Mouse (Mus musculus) embryonic facial prominence, embryonic 12.5 days (tissue): Measurements from ENCODE around the gene Tssk2. TPM values are rescaled to one million over a fixed set of nuclear protein-coding genes. Genes with fewer than 3 reads are reported as not detected.

Experiments
- ATAC-seq: fragments of 200-750 bp; cut with Nextera tagmentation; 2 replicates; pipeline ENCODE4 v1.8.0; 2017; ENCODE audit not compliant: insufficient number of reproducible peaks, insufficient read depth, low FRiP score, low TSS enrichment
- H3K27ac ChIP-seq: fragments of 300-500 bp; sonication (generic); 2 replicates; pipeline ENCODE4 v1.5.1; 2016; ENCODE audit warnings: mild to moderate bottlenecking
- H3K27me3 ChIP-seq: fragments of 300-500 bp; sonication (generic); 2 replicates; pipeline ENCODE4 v1.6.1; 2016; ENCODE audit warnings: mild to moderate bottlenecking, moderate library complexity
- H3K36me3 ChIP-seq: fragments of 300-500 bp; sonication (generic); 2 replicates; pipeline ENCODE4 v1.6.1; 2016; ENCODE audit warnings: mild to moderate bottlenecking
- H3K4me1 ChIP-seq: fragments of 300-500 bp; sonication (generic); 2 replicates; pipeline ENCODE4 v1.6.1; 2016
- H3K4me2 ChIP-seq: fragments of 300-500 bp; sonication (generic); replicated peaks from 2 replicates; pipeline ENCODE4 v1.6.1; 2016; ENCODE audit warnings: mild to moderate bottlenecking, moderate library complexity
- H3K4me3 ChIP-seq: fragments of 300-500 bp; sonication (generic); 2 replicates; pipeline ENCODE4 v1.5.1; 2016; ENCODE audit warnings: mild to moderate bottlenecking
- H3K9ac ChIP-seq: fragments of 300-500 bp; sonication (generic); 2 replicates; pipeline ENCODE4 v1.6.1; 2016; ENCODE audit warnings: mild to moderate bottlenecking, moderate library complexity
- H3K9me3 ChIP-seq: fragments of 300-500 bp; sonication (generic); 2 replicates; pipeline ENCODE4 v1.6.1; 2016; ENCODE audit warnings: mild to moderate bottlenecking, moderate library complexity
- WGBS: fragments of 180-500 bp; shearing (Covaris S2); methylation state at CpG from one replicate; pipeline ENCODE4 v1.1.7; 2016; 5-methylcytosine and 5-hydroxymethylcytosine counted together
- polyA plus RNA-seq: library from polyadenylated mRNA; unstranded; fragments of >200 nt; fragmentation: Nextera tagmentation; extraction: Ambion mirVana; gene quantifications from 2 replicates; pipeline ENCODE4 v1.2.1, GENCODE M21; 2016

Tssk2 gene
- 0.12 TPM in 1 of 2 replicates, not detected in the other for polyA plus RNA-seq

- H3K9me3 ChIP-seq = no peaks in the 10 kb centered on the region
- no peaks in the 10 kb centered on the region for H3K4me1 ChIP-seq
- WGBS = 93% methylated on average over 14 of the region's 14 CpGs
- ATAC-seq = no peak
- H3K27ac ChIP-seq = no peak within 1 kb of the TSS
- H3K4me2 ChIP-seq = no peak within 1 kb of the TSS
- H3K4me3 ChIP-seq = no peak within 1 kb of the TSS
- H3K36me3 ChIP-seq = peaks cover 53% of the 10 kb centered on the region
- H3K9ac ChIP-seq = no peak within 1 kb of the TSS
- H3K27me3 ChIP-seq = no peaks in the 10 kb centered on the region
These were observed at the start of gene Tssk2, which contains the start of gene Dgcr2 for GRCm38 (mm10) chr16:17898462-17898861. Tssk2 (plus strand) TSS chr16:17898637. Dgcr2 (minus strand) TSS chr16:17898562.

GRCm38 (mm10) chr16:17848928-17849327 is 49.5 kb upstream of the Tssk2 start:
- no peaks in the 10 kb centered on the region for H3K27me3 ChIP-seq
- H3K4me1 ChIP-seq = no peaks in the 10 kb centered on the region
- no peak for ATAC-seq
- no peak overlapping the region for H3K9ac ChIP-seq
- H3K27ac ChIP-seq = no peak overlapping the region
- H3K4me2 ChIP-seq = no peak overlapping the region
- no peaks in the 10 kb centered on the region for H3K9me3 ChIP-seq
- WGBS = 15% methylated on average over 1 of the region's 1 CpGs
- H3K36me3 ChIP-seq = peaks cover 88% of the 10 kb centered on the region
- no peak overlapping the region for H3K4me3 ChIP-seq

GRCm38 (mm10) chr16:17849486-17849885 is 49.0 kb upstream of the Tssk2 start:
- 83% methylated on average over 6 of the region's 6 CpGs for WGBS
- no peaks in the 10 kb centered on the region for H3K9me3 ChIP-seq
- H3K36me3 ChIP-seq = peaks cover 88% of the 10 kb centered on the region
- no peak for ATAC-seq
- no peak overlapping the region for H3K4me3 ChIP-seq
- no peak overlapping the region for H3K27ac ChIP-seq
- H3K27me3 ChIP-seq = no peaks in the 10 kb centered on the region
- H3K4me1 ChIP-seq = no peaks in the 10 kb centered on the region
- no peak overlapping the region for H3K4me2 ChIP-seq
- no peak overlapping the region for H3K9ac ChIP-seq

- H3K4me2 ChIP-seq = no peak overlapping the region
- WGBS = 93% methylated on average over 5 of the region's 5 CpGs
- H3K27ac ChIP-seq = no peak overlapping the region
- H3K36me3 ChIP-seq = peaks cover 84% of the 10 kb centered on the region
- no peaks in the 10 kb centered on the region for H3K4me1 ChIP-seq
- H3K27me3 ChIP-seq = no peaks in the 10 kb centered on the region
- no peak overlapping the region for H3K9ac ChIP-seq
- no peak for ATAC-seq
- no peaks in the 10 kb centered on the region for H3K9me3 ChIP-seq
- no peak overlapping the region for H3K4me3 ChIP-seq
These were observed 47.1 kb upstream of the Tssk2 start for GRCm38 (mm10) chr16:17851331-17851730.

GRCm38 (mm10) chr16:17851860-17852259 is 46.6 kb upstream of the Tssk2 start:
- no peak overlapping the region for H3K9ac ChIP-seq
- H3K36me3 ChIP-seq = peaks cover 84% of the 10 kb centered on the region
- 92% methylated on average over 1 of the region's 1 CpGs for WGBS

GRCm38 (mm10) chr16:17853263-17853662 is 45.2 kb upstream of the Tssk2 start:
- Histone ChIP-seq H3K4me1 (no peaks in the 10 kb centered on the region), H3K27me3 (no peaks in the 10 kb centered on the region), H3K4me3 (no peak overlapping the region), H3K9ac (no peak overlapping the region), H3K4me2 (no peak overlapping the region), H3K27ac (no peak overlapping the region), H3K36me3 (peaks cover 85% of the 10 kb centered on the region), H3K9me3 (no peaks in the 10 kb centered on the region)
- ATAC-seq = no peak
- WGBS = 88% methylated on average over 2 of the region's 2 CpGs

More at GRCm38 (mm10) chr16:17851860-17852259, 46.6 kb upstream of the Tssk2 start:
- H3K27ac ChIP-seq = no peak overlapping the region
- no peak overlapping the region for H3K4me3 ChIP-seq
- no peaks in the 10 kb centered on the region for H3K4me1 ChIP-seq
- no peak for ATAC-seq
- H3K9me3 ChIP-seq = no peaks in the 10 kb centered on the region
- H3K4me2 ChIP-seq = no peak overlapping the region
- no peaks in the 10 kb centered on the region for H3K27me3 ChIP-seq

GRCm38 (mm10) chr16:17857157-17857556 is 41.3 kb upstream of the Tssk2 start:
- Histone ChIP-seq H3K4me1 (no peaks in the 10 kb centered on the region; the same call in 1 of the 2 replicates), H3K4me3 (no peak overlapping the region), H3K9me3 (no peaks in the 10 kb centered on the region), H3K9ac (no peak overlapping the region), H3K27me3 (no peaks in the 10 kb centered on the region), H3K27ac (no peak overlapping the region), H3K4me2 (no peak overlapping the region), H3K36me3 (peaks cover 70% of the 10 kb centered on the region)
- no peak for ATAC-seq
- 89% methylated on average over 7 of the region's 7 CpGs for WGBS

- H3K9ac ChIP-seq = no peak overlapping the region
- H3K4me3 ChIP-seq = no peak overlapping the region
- no peak for ATAC-seq
- H3K36me3 ChIP-seq = peaks cover 60% of the 10 kb centered on the region
- H3K9me3 ChIP-seq = no peaks in the 10 kb centered on the region
- H3K27ac ChIP-seq = no peak overlapping the region
- no peaks in the 10 kb centered on the region; the same call in 1 of the 2 replicates for H3K4me1 ChIP-seq
- H3K27me3 ChIP-seq = no peaks in the 10 kb centered on the region
- no peak overlapping the region for H3K4me2 ChIP-seq
These were observed 39.8 kb upstream of the Tssk2 start for GRCm38 (mm10) chr16:17858592-17858991.

GRCm38 (mm10) chr16:17865293-17865692 is 33.1 kb upstream of the Tssk2 start:
- H3K4me3 ChIP-seq = no peak overlapping the region
- H3K27me3 ChIP-seq = no peaks in the 10 kb centered on the region
- no peak overlapping the region for H3K27ac ChIP-seq
- H3K9ac ChIP-seq = no peak overlapping the region
- no peaks in the 10 kb centered on the region; the same call in 1 of the 2 replicates for H3K4me1 ChIP-seq
- H3K36me3 ChIP-seq = peaks cover 28% of the 10 kb centered on the region
- H3K9me3 ChIP-seq = no peaks in the 10 kb centered on the region
- 88% methylated on average over 2 of the region's 2 CpGs for WGBS
- no peak for ATAC-seq
- H3K4me2 ChIP-seq = no peak overlapping the region

GRCm38 (mm10) chr16:17865770-17866169 is 32.7 kb upstream of the Tssk2 start:
- H3K9ac ChIP-seq = no peak overlapping the region
- no peak overlapping the region for H3K4me3 ChIP-seq
- H3K9me3 ChIP-seq = no peaks in the 10 kb centered on the region
- H3K36me3 ChIP-seq = peaks cover 33% of the 10 kb centered on the region
- 76% methylated on average over 6 of the region's 6 CpGs for WGBS
- no peaks in the 10 kb centered on the region for H3K27me3 ChIP-seq
- H3K4me1 ChIP-seq = no peaks in the 10 kb centered on the region; the same call in 1 of the 2 replicates
- no peak for ATAC-seq
- H3K27ac ChIP-seq = no peak overlapping the region
- H3K4me2 ChIP-seq = no peak overlapping the region

- Histone ChIP-seq H3K4me1 (no peaks in the 10 kb centered on the region), H3K4me2 (no peak overlapping the region), H3K36me3 (peaks cover 50% of the 10 kb centered on the region), H3K27ac (no peak overlapping the region), H3K9me3 (no peaks in the 10 kb centered on the region), H3K27me3 (no peaks in the 10 kb centered on the region), H3K4me3 (no peak overlapping the region), H3K9ac (no peak overlapping the region)
- 90% methylated on average over 5 of the region's 5 CpGs for WGBS
- no peak for ATAC-seq
These were observed 27.2 kb upstream of the Tssk2 start for GRCm38 (mm10) chr16:17871248-17871647.

- 59% methylated on average over 4 of the region's 4 CpGs for WGBS
- no peak overlapping the region for H3K4me2 ChIP-seq
- H3K9me3 ChIP-seq = no peaks in the 10 kb centered on the region
- H3K4me3 ChIP-seq = no peak overlapping the region
- H3K27ac ChIP-seq = no peak overlapping the region
- H3K36me3 ChIP-seq = peaks cover 50% of the 10 kb centered on the region
- no peaks in the 10 kb centered on the region for H3K4me1 ChIP-seq
- no peaks in the 10 kb centered on the region for H3K27me3 ChIP-seq
- ATAC-seq = no peak
- no peak overlapping the region for H3K9ac ChIP-seq
These were observed 25.4 kb upstream of the Tssk2 start for GRCm38 (mm10) chr16:17872995-17873394.

- 81% methylated on average over 4 of the region's 4 CpGs for WGBS
- Histone ChIP-seq H3K9ac (no peak overlapping the region), H3K4me1 (no peaks in the 10 kb centered on the region), H3K36me3 (peaks cover 32% of the 10 kb centered on the region), H3K4me3 (no peak overlapping the region), H3K9me3 (no peaks in the 10 kb centered on the region), H3K27me3 (no peaks in the 10 kb centered on the region), H3K27ac (no peak overlapping the region), H3K4me2 (no peak overlapping the region)
- no peak for ATAC-seq
These were observed 23.3 kb upstream of the Tssk2 start for GRCm38 (mm10) chr16:17875174-17875573.
